Mouse (Mus musculus): ENCODE measurements around the gene Aifm2. TPM values are rescaled to one million over a fixed set of nuclear protein-coding genes. Genes with fewer than 3 reads are reported as not detected.

Gene Aifm2
- polyA plus RNA-seq (2014; fragmentation: Nextera tagmentation; extraction: Ambion mirVana) = 20.7 and 23.1 TPM in 2 replicates

- H3K36me3 ChIP-seq (ENCODE audit: control insufficient read depth, insufficient read depth, low read length) = no peaks in the 10 kb centered on the region
- ATAC-seq (ENCODE audit: insufficient number of reproducible peaks, insufficient read depth, low FRiP score, low read depth) = peak; percentile 93
- peaks cover 11 to 12% of the 10 kb centered on the region in 2 experiments for H3K4me1 ChIP-seq (ENCODE audit: control insufficient read depth in 2 of 2, insufficient read depth in 2 of 2, low read length in 2 of 2)
- H3K27ac ChIP-seq (replicated peaks in 1 of 2; ENCODE audit: control insufficient read depth in 1 of 2, insufficient read depth in 1 of 2, low read depth in 2 of 2, low read length in 2 of 2) = peak within 1 kb of the TSS; percentile 45 to 47
- peak within 1 kb of the TSS; percentile 74 to 79 for H3K4me3 ChIP-seq (ENCODE audit: control insufficient read depth in 1 of 2, insufficient read depth in 1 of 2, low read depth in 1 of 2, low read length in 2 of 2)
- no peaks in the 10 kb centered on the region for H3K9me3 ChIP-seq (ENCODE audit: control insufficient read depth, low read length)
- H3K4me2 ChIP-seq (ENCODE audit: low read length) = peak within 1 kb of the TSS; percentile 91
- 15% methylated on average over 30 of the region's 36 CpGs for WGBS
- peak within 1 kb of the TSS; percentile 82 for H3K9ac ChIP-seq (ENCODE audit: low read length)
- no peaks in the 10 kb centered on the region for H3K27me3 ChIP-seq (ENCODE audit: control insufficient read depth, insufficient read depth, low read length)
Measured at GRCm38 (mm10) chr10:61714771-61715461, at the start of gene Aifm2. Aifm2 (plus strand) TSS chr10:61715263.

GRCm38 (mm10) chr10:61665651-61666050, 49.4 kb upstream of the Aifm2 start:
- no peak for ATAC-seq (ENCODE audit: insufficient number of reproducible peaks, insufficient read depth, low FRiP score, low read depth)
- no peaks in the 10 kb centered on the region for H3K4me1 ChIP-seq (ENCODE audit: control insufficient read depth in 2 of 2, insufficient read depth in 2 of 2, low read length in 2 of 2)
- no peak overlapping the region for H3K9ac ChIP-seq (ENCODE audit: low read length)
- H3K4me3 ChIP-seq (ENCODE audit: control insufficient read depth in 1 of 2, insufficient read depth in 1 of 2, low read depth in 1 of 2, low read length in 2 of 2) = no peak overlapping the region
- no peak overlapping the region for H3K27ac ChIP-seq (replicated peaks in 1 of 2; ENCODE audit: control insufficient read depth in 1 of 2, insufficient read depth in 1 of 2, low read depth in 2 of 2, low read length in 2 of 2)
- 70% methylated on average over 3 of the region's 3 CpGs for WGBS
- no peaks in the 10 kb centered on the region for H3K9me3 ChIP-seq (ENCODE audit: control insufficient read depth, low read length)
- peaks cover 74% of the 10 kb centered on the region for H3K36me3 ChIP-seq (ENCODE audit: control insufficient read depth, insufficient read depth, low read length)
- no peak overlapping the region for H3K4me2 ChIP-seq (ENCODE audit: low read length)
- no peaks in the 10 kb centered on the region for H3K27me3 ChIP-seq (ENCODE audit: control insufficient read depth, insufficient read depth, low read length)

DNA sequence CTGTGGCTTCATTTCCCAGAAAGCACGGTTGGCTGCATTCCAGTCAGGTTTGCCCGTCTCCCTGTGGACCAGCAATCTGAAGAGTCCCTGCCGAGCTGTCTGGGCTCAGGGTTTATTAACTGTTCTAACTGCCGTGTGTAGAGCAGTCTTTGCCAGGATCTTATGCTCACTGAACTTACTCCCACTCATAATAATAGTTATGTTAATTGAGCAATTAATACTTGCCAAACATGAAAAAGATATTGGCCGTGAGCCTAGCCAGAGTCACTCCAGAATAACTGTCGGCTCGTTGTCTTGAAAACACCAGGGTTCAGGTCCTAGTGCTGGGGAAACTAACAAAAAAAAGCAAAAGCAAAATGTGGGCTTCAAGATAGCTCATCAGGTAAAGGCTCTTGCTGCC, 45.8 kb upstream of the Aifm2 start:
- 84% methylated on average over 7 of the region's 7 CpGs for WGBS
- Histone ChIP-seq H3K36me3 (ENCODE audit: control insufficient read depth, insufficient read depth, low read length) (peaks cover 81% of the 10 kb centered on the region), H3K4me2 (ENCODE audit: low read length) (no peak overlapping the region)

GRCm38 (mm10) chr10:61669896-61670295, 45.2 kb upstream of the Aifm2 start:
- Histone ChIP-seq H3K27ac (replicated peaks in 1 of 2; ENCODE audit: control insufficient read depth in 1 of 2, insufficient read depth in 1 of 2, low read depth in 2 of 2, low read length in 2 of 2) (no peak overlapping the region), H3K4me1 (ENCODE audit: control insufficient read depth in 2 of 2, insufficient read depth in 2 of 2, low read length in 2 of 2) (no peaks in the 10 kb centered on the region), H3K9ac (ENCODE audit: low read length) (no peak overlapping the region), H3K36me3 (ENCODE audit: control insufficient read depth, insufficient read depth, low read length) (peaks cover 81% of the 10 kb centered on the region), H3K4me3 (ENCODE audit: control insufficient read depth in 1 of 2, insufficient read depth in 1 of 2, low read depth in 1 of 2, low read length in 2 of 2) (no peak overlapping the region), H3K4me2 (ENCODE audit: low read length) (no peak overlapping the region), H3K27me3 (ENCODE audit: control insufficient read depth, insufficient read depth, low read length) (no peaks in the 10 kb centered on the region), H3K9me3 (ENCODE audit: control insufficient read depth, low read length) (no peaks in the 10 kb centered on the region)
- ATAC-seq (ENCODE audit: insufficient number of reproducible peaks, insufficient read depth, low FRiP score, low read depth) = no peak

More for the DNA sequence above, 45.8 kb upstream of the Aifm2 start:
- no peak overlapping the region for H3K27ac ChIP-seq (replicated peaks in 1 of 2; ENCODE audit: control insufficient read depth in 1 of 2, insufficient read depth in 1 of 2, low read depth in 2 of 2, low read length in 2 of 2)
- H3K9me3 ChIP-seq (ENCODE audit: control insufficient read depth, low read length) = no peaks in the 10 kb centered on the region
- no peaks in the 10 kb centered on the region for H3K4me1 ChIP-seq (ENCODE audit: control insufficient read depth in 2 of 2, insufficient read depth in 2 of 2, low read length in 2 of 2)
- ATAC-seq (ENCODE audit: insufficient number of reproducible peaks, insufficient read depth, low FRiP score, low read depth) = no peak
- no peak overlapping the region for H3K9ac ChIP-seq (ENCODE audit: low read length)
- no peak overlapping the region for H3K4me3 ChIP-seq (ENCODE audit: control insufficient read depth in 1 of 2, insufficient read depth in 1 of 2, low read depth in 1 of 2, low read length in 2 of 2)
- no peaks in the 10 kb centered on the region for H3K27me3 ChIP-seq (ENCODE audit: control insufficient read depth, insufficient read depth, low read length)

DNA sequence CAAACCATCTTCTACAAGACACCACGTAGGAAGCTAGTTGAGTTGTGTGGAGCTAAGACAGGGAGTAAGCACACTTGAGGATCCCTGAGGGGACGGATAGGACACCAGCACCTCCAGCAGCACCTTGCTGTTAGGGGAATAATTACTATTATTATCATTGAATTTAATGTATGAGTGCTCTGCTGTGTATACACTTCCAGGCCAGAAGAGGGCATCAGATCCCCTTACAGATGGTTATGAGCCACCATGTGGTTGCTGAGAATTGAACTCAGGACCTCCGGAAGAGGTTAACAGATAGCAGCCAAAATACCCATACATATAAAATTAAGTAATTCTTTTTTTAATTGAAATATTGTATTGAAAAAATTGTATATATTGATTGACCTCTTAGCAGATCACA, 44.3 kb upstream of the Aifm2 start:
- Histone ChIP-seq H3K4me3 (ENCODE audit: control insufficient read depth in 1 of 2, insufficient read depth in 1 of 2, low read depth in 1 of 2, low read length in 2 of 2) (no peak overlapping the region), H3K27ac (replicated peaks in 1 of 2; ENCODE audit: control insufficient read depth in 1 of 2, insufficient read depth in 1 of 2, low read depth in 2 of 2, low read length in 2 of 2) (no peak overlapping the region), H3K9ac (ENCODE audit: low read length) (no peak overlapping the region), H3K36me3 (ENCODE audit: control insufficient read depth, insufficient read depth, low read length) (peaks cover 78% of the 10 kb centered on the region), H3K27me3 (ENCODE audit: control insufficient read depth, insufficient read depth, low read length) (no peaks in the 10 kb centered on the region), H3K9me3 (ENCODE audit: control insufficient read depth, low read length) (no peaks in the 10 kb centered on the region), H3K4me2 (ENCODE audit: low read length) (no peak overlapping the region), H3K4me1 (ENCODE audit: control insufficient read depth in 2 of 2, insufficient read depth in 2 of 2, low read length in 2 of 2) (no peaks in the 10 kb centered on the region)
- 95% methylated on average over 3 of the region's 3 CpGs for WGBS
- no peak for ATAC-seq (ENCODE audit: insufficient number of reproducible peaks, insufficient read depth, low FRiP score, low read depth)

DNA sequence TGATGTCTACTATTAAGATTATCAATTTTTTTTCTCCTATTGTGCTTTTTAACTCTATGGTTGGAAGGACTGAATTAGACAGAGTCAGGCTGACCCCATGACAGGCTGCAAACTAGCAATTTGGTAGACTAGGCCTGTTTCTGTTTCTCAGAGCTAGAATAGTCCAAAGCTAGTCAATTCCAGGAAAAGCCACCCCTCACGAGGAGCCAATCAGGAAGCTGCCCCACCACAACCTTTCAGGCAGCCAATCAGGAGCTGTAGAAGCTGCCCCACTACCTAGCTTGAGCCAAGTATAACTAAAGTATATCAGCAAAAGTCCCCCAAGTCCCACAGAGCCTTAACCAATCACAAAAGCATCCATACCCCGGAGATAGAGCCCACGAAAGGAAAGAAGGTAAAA, 39.1 kb upstream of the Aifm2 start:
- ATAC-seq (ENCODE audit: insufficient number of reproducible peaks, insufficient read depth, low FRiP score, low read depth) = no peak
- no peak overlapping the region for H3K4me2 ChIP-seq (ENCODE audit: low read length)
- peaks cover 41% of the 10 kb centered on the region for H3K36me3 ChIP-seq (ENCODE audit: control insufficient read depth, insufficient read depth, low read length)
- no peaks in the 10 kb centered on the region for H3K27me3 ChIP-seq (ENCODE audit: control insufficient read depth, insufficient read depth, low read length)
- peaks cover 2 to 7% of the 10 kb centered on the region in 2 experiments; a peak in 3 of 4 replicates for H3K4me1 ChIP-seq (ENCODE audit: control insufficient read depth in 2 of 2, insufficient read depth in 2 of 2, low read length in 2 of 2)
- no peak overlapping the region for H3K9ac ChIP-seq (ENCODE audit: low read length)
- 69% methylated on average over 3 of the region's 3 CpGs for WGBS
- no peak overlapping the region for H3K4me3 ChIP-seq (ENCODE audit: control insufficient read depth in 1 of 2, insufficient read depth in 1 of 2, low read depth in 1 of 2, low read length in 2 of 2)
- H3K9me3 ChIP-seq (ENCODE audit: control insufficient read depth, low read length) = no peaks in the 10 kb centered on the region
- H3K27ac ChIP-seq (replicated peaks in 1 of 2; ENCODE audit: control insufficient read depth in 1 of 2, insufficient read depth in 1 of 2, low read depth in 2 of 2, low read length in 2 of 2) = no peak overlapping the region

GRCm38 (mm10) chr10:61679545-61679944, 35.5 kb upstream of the Aifm2 start:
- no peak for ATAC-seq (ENCODE audit: insufficient number of reproducible peaks, insufficient read depth, low FRiP score, low read depth)
- 37% methylated on average over 9 of the region's 9 CpGs for WGBS

More at GRCm38 (mm10) chr10:61679545-61679944, 35.5 kb upstream of the Aifm2 start:
- peak overlapping the region; percentile 85 to 97 for H3K27ac ChIP-seq (replicated peaks in 1 of 2; ENCODE audit: control insufficient read depth in 1 of 2, insufficient read depth in 1 of 2, low read depth in 2 of 2, low read length in 2 of 2)
- peaks cover 19% of the 10 kb centered on the region for H3K36me3 ChIP-seq (ENCODE audit: control insufficient read depth, insufficient read depth, low read length)
- peaks cover 5 to 14% of the 10 kb centered on the region in 2 experiments for H3K4me1 ChIP-seq (ENCODE audit: control insufficient read depth in 2 of 2, insufficient read depth in 2 of 2, low read length in 2 of 2)
- H3K9ac ChIP-seq (ENCODE audit: low read length) = peak overlapping the region; percentile 98
- H3K4me2 ChIP-seq (ENCODE audit: low read length) = peak overlapping the region; percentile 77
- H3K27me3 ChIP-seq (ENCODE audit: control insufficient read depth, insufficient read depth, low read length) = no peaks in the 10 kb centered on the region
- peak overlapping the region; percentile 75 to 98 for H3K4me3 ChIP-seq (ENCODE audit: control insufficient read depth in 1 of 2, insufficient read depth in 1 of 2, low read depth in 1 of 2, low read length in 2 of 2)
- no peaks in the 10 kb centered on the region for H3K9me3 ChIP-seq (ENCODE audit: control insufficient read depth, low read length)

Data from heart, embryonic 14.5 days (tissue).